Mouse (Mus musculus): ENCODE measurements around the gene Rpl35. TPM values are rescaled to one million over a fixed set of nuclear protein-coding genes. Genes with fewer than 3 reads are reported as not detected.
"Not testable (repeated sequence)": the region's sequence is repeated elsewhere in the genome, so short reads cannot be mapped to it uniquely, and the experiment has no call there.

The Rpl35 gene
- polyA plus RNA-seq (2021): 505 TPM

- ATAC-seq: no peak
- DNase-seq (ENCODE audit: low read depth, low spot score): no peak
- TF ChIP-seq CTCF (IDR thresholded peaks at IDR 0.05): no peak
- in situ Hi-C loops (cut with MboI; ENCODE audit: low pct_unique_long_range_greater_than_20kb): loop anchor here (10.0 kb wide), 1 partner anchor 361 kb away; the partner anchor contains the start of gene Psmb7
- ChIA-PET POLR2A (interaction anchor here (0.9 kb wide), 1 partner anchor 9 kb away, joined by 3 read pairs; no protein-coding TSS in a partner anchor), CTCF (interaction anchor here (0.7 to 1.2 kb wide), 3 partner anchors 11 to 181 kb away, joined by 3 to 6 read pairs (median 4); no protein-coding TSS in a partner anchor)
- H3K27me3 ChIP-seq: no peaks in the 10 kb centered on the region
Measured at GRCm38 (mm10) chr2:39005574-39006079, at the start of gene Rpl35. Gene Rpl35, minus strand, starts transcription at chr2:39005624.

GRCm38 (mm10) chr2:39048515-39048914, 43.1 kb upstream of the Rpl35 start:
- H3K27me3 ChIP-seq: no peaks in the 10 kb centered on the region
- TF ChIP-seq CTCF (IDR thresholded peaks at IDR 0.05): no peak
- in situ Hi-C loops (cut with MboI; ENCODE audit: low pct_unique_long_range_greater_than_20kb): loop anchor here (25.0 kb wide), 1 partner anchor 1661 kb away; no protein-coding TSS in a partner anchor
- DNase-seq (ENCODE audit: low read depth, low spot score): no peak
- ChIA-PET CTCF (interaction anchor here (0.9 kb wide), 1 partner anchor 14 kb away, joined by 3 read pairs; no protein-coding TSS in a partner anchor), POLR2A (interaction anchor here (1.3 kb wide), 1 partner anchor 38 kb away, joined by 3 read pairs; no protein-coding TSS in a partner anchor)
- no peak for ATAC-seq

GRCm38 (mm10) chr2:39040215-39040614, 34.8 kb upstream of the Rpl35 start:
- no peaks in the 10 kb centered on the region for H3K27me3 ChIP-seq
- ATAC-seq (no peak), DNase-seq (ENCODE audit: low read depth, low spot score) (no peak)
- CTCF ChIA-PET: interaction anchor here (0.8 to 1.5 kb wide), 5 partner anchors 10 to 48 kb away, joined by 3 to 5 read pairs (median 3); no protein-coding TSS in a partner anchor
- no peak for TF ChIP-seq CTCF (IDR thresholded peaks at IDR 0.05)
- POLR2A ChIA-PET: no interaction called here
- in situ Hi-C loops (cut with MboI; ENCODE audit: low pct_unique_long_range_greater_than_20kb): loop anchor here (25.0 kb wide), 1 partner anchor 1653 kb away; no protein-coding TSS in a partner anchor

GRCm38 (mm10) chr2:39031611-39032010, 26.2 kb upstream of the Rpl35 start:
- CTCF ChIA-PET: interaction anchor here (0.8 to 1.5 kb wide), 2 partner anchors 11 to 20 kb away, joined by 3 to 5 read pairs; no protein-coding TSS in a partner anchor
- POLR2A ChIA-PET: no interaction called here
- ATAC-seq (no peak), DNase-seq (ENCODE audit: low read depth, low spot score) (no peak)
- in situ Hi-C loops (cut with MboI; ENCODE audit: low pct_unique_long_range_greater_than_20kb): loop anchor here (25.0 kb wide), 1 partner anchor 1644 kb away; no protein-coding TSS in a partner anchor
- TF ChIP-seq CTCF (IDR thresholded peaks at IDR 0.05): no peak
- H3K27me3 ChIP-seq: no peaks in the 10 kb centered on the region

- ChIA-PET POLR2A (no interaction called here), CTCF (interaction anchor here (1.0 to 1.1 kb wide), 3 partner anchors 9 to 24 kb away, joined by 3 to 4 read pairs (median 3); no protein-coding TSS in a partner anchor)
- in situ Hi-C loops (cut with MboI; ENCODE audit: low pct_unique_long_range_greater_than_20kb): no loop called here
- no peaks in the 10 kb centered on the region for H3K27me3 ChIP-seq
- DNase-seq (ENCODE audit: low read depth, low spot score) (no peak), ATAC-seq (no peak)
- TF ChIP-seq CTCF (IDR thresholded peaks at IDR 0.05): no peak
Measured at GRCm38 (mm10) chr2:39020004-39020403, 14.6 kb upstream of the Rpl35 start.

GRCm38 (mm10) chr2:39016581-39016980, 11.2 kb upstream of the Rpl35 start:
- CTCF ChIA-PET: interaction anchor here (1.4 to 3.8 kb wide), 4 partner anchors 10 to 138 kb away, joined by 3 to 15 read pairs (median 5); partner anchors contain the start of gene Rpl35
- no peaks in the 10 kb centered on the region for H3K27me3 ChIP-seq
- in situ Hi-C loops (cut with MboI; ENCODE audit: low pct_unique_long_range_greater_than_20kb): no loop called here
- POLR2A ChIA-PET: no interaction called here
- no peak for TF ChIP-seq CTCF (IDR thresholded peaks at IDR 0.05)
- DNase-seq (ENCODE audit: low read depth, low spot score): no peak
- no peak for ATAC-seq

GRCm38 (mm10) chr2:39012768-39013279, 7.4 kb upstream of the Rpl35 start:
- H3K27me3 ChIP-seq: no peaks in the 10 kb centered on the region
- POLR2A ChIA-PET: no interaction called here
- CTCF ChIA-PET: no interaction called here
- no peak for DNase-seq (ENCODE audit: low read depth, low spot score)
- TF ChIP-seq CTCF (IDR thresholded peaks at IDR 0.05): no peak
- in situ Hi-C loops (cut with MboI; ENCODE audit: low pct_unique_long_range_greater_than_20kb): no loop called here
- no peak for ATAC-seq

- ATAC-seq: no peak
- H3K27me3 ChIP-seq: no peaks in the 10 kb centered on the region
- no peak for DNase-seq (ENCODE audit: low read depth, low spot score)
- POLR2A ChIA-PET: no interaction called here
- in situ Hi-C loops (cut with MboI; ENCODE audit: low pct_unique_long_range_greater_than_20kb): no loop called here
- TF ChIP-seq CTCF (IDR thresholded peaks at IDR 0.05): no peak
- CTCF ChIA-PET: interaction anchor here (1.4 kb wide), 1 partner anchor 20 kb away, joined by 3 read pairs; no protein-coding TSS in a partner anchor
Measured at GRCm38 (mm10) chr2:39011971-39012370, 6.5 kb upstream of the Rpl35 start.

- H3K27me3 ChIP-seq: no peaks in the 10 kb centered on the region
- in situ Hi-C loops (cut with MboI; ENCODE audit: low pct_unique_long_range_greater_than_20kb): no loop called here
- DNase-seq (ENCODE audit: low read depth, low spot score): no peak
- ChIA-PET CTCF (interaction anchor here (1.4 kb wide), 1 partner anchor 20 kb away, joined by 3 read pairs; no protein-coding TSS in a partner anchor), POLR2A (interaction anchor here (1.4 to 1.7 kb wide), 2 partner anchors 10 to 37 kb away, joined by 3 read pairs; no protein-coding TSS in a partner anchor)
- no peak for TF ChIP-seq CTCF (IDR thresholded peaks at IDR 0.05)
- ATAC-seq: no peak
Measured at GRCm38 (mm10) chr2:39011264-39011663, 5.8 kb upstream of the Rpl35 start.

- H3K27me3 ChIP-seq; CTCF ChIA-PET; in situ Hi-C loops (cut with MboI; ENCODE audit: low pct_unique_long_range_greater_than_20kb); DNase-seq (ENCODE audit: low read depth, low spot score); ATAC-seq: not testable (repeated sequence)
- POLR2A ChIA-PET: interaction anchor here (1.0 to 1.7 kb wide), 3 partner anchors 11 to 38 kb away, joined by 3 read pairs; no protein-coding TSS in a partner anchor
Measured at GRCm38 (mm10) chr2:39010144-39010543, 4.7 kb upstream of the Rpl35 start.

- ATAC-seq (no peak), DNase-seq (ENCODE audit: low read depth, low spot score) (no peak)
- no peak for TF ChIP-seq CTCF (IDR thresholded peaks at IDR 0.05)
- CTCF ChIA-PET: interaction anchor here (0.7 kb wide), 1 partner anchor 81 kb away, joined by 3 read pairs; no protein-coding TSS in a partner anchor
- in situ Hi-C loops (cut with MboI; ENCODE audit: low pct_unique_long_range_greater_than_20kb): loop anchor here (10.0 kb wide), 1 partner anchor 364 kb away; the partner anchor contains the start of gene Psmb7
- POLR2A ChIA-PET: interaction anchor here (1.1 to 1.9 kb wide), 2 partner anchors 10 kb away, joined by 6 to 7 read pairs; no protein-coding TSS in a partner anchor
- no peaks in the 10 kb centered on the region for H3K27me3 ChIP-seq
Measured at GRCm38 (mm10) chr2:39008954-39009365, 3.5 kb upstream of the Rpl35 start.
